Mouse (Mus musculus): ENCODE results near the gene Nkx1-2.

Nkx1-2 gene

DNA sequence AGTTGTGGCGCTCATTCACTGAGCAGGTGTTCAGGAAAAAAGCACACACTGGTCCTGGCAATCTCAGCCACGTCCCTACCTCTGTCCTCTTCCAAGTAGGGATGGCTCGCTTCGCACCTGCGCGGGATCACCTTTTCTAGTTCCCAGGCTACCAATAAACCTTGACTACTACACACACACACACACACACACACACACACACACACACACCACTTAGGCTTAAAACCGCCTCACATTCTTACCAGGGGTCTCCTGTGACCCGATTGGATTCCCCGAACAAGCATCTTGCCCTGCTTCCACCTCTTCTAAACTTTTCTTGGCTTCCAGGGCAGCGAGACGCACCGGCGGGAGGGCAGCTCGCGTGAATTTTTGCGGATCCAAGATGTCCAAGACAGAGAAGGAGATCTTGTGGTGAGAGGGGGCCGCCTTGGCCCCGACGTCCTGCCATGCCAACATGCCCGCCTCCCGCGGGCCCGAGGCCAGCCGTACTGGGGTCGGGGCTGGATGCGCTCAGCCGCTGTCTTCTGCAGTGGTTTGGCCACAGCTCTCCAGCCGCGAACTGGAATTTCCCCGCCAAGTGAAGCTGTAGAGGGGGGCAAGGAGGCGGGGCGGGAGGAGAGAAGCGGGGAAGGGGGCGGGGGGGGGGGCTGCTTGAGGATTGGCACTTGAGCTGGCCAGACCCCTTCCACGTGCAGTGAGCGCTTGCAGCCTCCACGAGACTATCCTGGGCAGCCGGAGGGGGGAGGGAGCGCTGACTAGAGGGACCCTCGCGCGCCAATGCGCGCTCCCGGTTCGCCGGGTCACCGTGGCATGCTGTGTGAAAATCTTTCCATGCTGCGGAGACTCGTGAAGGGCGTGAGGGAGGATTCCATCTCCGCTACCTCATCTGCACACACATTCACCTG is at the start of gene Nkx1-2:
Nkx1-2 (minus strand) TSS at position 567 of the 905 bp plus-strand sequence.
- DNase-seq: peak in 1 of 2 experiments; percentile 7

DNA sequence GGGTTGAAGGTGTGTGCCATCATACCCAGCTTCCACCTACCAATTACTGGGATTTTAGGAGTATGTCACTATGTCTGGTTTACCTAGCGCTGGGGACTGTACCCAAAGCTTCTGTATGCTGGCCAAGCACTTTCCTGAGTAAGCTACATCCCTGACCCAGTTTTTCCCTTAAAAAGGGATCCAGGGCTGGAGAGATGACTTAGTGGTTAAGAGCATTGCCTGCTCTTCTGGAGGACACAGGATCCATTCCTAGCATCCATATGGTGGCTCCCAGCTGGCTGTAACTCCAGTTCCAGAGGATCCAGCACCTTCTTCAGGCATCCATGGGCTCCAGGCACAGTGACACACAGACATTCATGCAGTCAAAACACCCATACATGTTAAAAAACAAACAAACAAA is 47.1 kb upstream of the Nkx1-2 start:
- DNase-seq: no peak

DNA sequence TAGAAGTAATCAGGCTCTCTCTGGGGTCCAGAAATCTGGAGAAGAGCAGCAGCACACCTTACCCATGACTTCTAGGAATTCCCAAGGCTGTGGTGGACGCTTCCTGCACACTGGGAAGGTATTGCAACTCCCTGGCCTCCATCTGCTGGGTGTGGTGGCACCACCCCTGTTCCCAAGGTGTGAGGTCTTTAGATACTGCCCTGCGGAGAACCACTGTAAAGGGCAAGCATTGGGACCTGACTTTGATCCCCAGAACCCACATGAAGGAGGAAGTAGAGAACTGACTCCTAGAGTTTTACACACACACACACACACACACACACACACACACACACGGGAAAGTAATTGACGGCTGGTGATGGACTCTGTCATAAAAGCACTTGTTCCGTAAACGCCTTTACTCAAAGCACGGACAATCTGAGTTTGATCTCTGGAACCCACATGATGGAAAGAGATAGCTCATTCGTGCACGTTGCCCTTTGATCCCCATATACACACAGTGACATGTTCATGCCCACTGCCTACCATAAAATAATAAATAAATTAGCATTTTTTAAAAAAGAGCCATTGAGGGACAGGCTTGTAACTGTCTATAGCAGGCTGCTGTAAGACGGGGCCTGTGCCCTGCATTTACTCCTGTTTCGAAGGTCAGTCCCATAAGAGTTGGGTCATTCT is 45.3 kb upstream of the Nkx1-2 start:
- DNase-seq: no peak

DNA sequence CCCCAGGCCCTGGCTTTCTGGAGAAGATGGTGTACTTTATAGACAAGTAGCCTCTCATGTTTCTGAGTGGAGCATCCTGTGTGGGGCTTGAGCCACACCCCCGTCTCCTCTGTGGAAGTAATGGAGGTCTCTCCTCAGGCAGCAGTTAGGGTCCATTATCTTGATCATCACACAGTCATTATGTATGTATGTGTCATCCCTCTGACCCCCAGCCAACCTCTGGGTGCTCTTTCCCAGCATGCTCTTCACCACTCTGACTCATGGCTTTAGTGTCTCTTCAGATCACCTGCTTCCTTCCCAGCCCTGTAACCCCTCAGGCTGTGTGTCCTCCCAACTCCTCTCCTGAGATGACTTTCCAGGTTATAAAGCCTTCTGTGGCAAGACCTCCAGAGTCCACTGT is 42.2 kb upstream of the Nkx1-2 start:
- no peak for DNase-seq

DNA sequence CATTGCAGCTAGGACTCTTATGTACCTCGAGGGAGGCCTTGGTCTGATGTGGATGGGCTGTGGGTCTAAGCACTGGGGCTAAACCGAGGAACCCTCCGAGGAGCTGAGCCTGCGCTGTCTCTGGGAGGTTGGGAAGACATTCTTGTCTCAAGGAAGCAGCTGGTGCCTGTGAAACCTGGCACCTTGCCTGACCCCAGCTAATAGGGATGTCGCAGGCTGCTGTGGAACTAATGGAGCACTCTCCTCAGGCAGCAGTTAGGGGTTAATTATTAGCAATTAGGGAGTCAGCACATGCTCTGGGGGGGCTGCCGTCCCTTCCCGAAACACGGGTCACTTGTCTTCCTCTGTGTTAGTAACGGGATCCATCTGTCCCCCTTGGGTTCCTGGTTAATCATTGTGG is 41.5 kb upstream of the Nkx1-2 start:
- peak; percentile 73 to 78 for DNase-seq

DNA sequence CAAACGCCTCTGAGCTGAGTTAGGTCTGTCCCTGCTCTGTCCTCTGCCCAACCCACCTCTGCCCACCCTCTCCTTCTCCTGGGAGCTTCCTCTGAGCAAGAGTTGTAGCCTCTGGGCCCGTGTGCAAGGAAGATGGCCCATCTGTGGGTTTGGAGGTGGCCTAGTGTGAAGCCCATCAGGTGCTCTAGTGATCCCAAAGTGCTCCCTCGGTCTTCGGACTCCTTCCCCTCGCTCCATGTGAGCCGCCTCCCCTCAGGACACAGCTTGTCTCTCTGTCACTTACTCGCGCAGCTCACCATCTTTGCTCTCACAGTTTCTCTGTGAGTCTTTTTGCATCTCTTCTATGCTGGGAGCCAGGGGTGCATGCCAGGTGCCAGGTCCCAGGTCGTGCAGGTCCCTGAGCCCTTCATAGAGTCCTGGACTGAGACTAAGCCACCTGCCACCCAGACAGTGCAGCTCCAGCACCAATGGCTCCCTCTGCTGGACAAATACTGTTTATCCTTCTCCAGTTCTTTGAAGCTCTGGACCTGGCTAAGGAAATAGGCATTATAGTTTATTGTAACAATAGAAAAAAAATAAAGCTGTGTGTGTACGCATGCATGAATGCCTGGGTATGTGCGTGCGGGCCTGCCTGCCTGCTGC is 39.1 kb upstream of the Nkx1-2 start:
- peak; percentile 66 to 69 for DNase-seq

- DNase-seq: no peak
Observed at GRCm38 (mm10) chr7:132637292-132637691, 37.9 kb upstream of the Nkx1-2 start.

DNA sequence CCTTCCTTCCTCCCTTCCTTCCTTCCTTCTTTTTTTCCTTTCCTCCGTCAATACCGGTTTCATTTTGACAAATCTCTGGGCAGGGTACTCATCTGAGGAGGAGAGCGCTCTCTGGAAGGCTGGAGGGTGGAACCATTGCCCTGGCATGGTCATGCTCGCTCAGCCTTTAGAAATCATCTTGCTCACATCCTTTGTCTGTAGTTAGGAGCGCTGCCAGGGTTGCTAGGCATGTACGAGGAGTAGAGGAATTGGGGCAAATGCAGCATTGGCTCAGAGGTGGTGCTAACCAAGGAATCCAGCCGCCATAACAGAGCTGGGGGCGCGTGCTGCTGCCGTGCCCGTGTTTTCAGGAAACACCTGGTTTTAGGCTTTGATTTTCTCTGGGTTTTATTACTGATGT is 31.9 kb upstream of the Nkx1-2 start:
- DNase-seq: no peak

- DNase-seq: no peak
Observed at GRCm38 (mm10) chr7:132627448-132627847, 28.0 kb upstream of the Nkx1-2 start.

DNA sequence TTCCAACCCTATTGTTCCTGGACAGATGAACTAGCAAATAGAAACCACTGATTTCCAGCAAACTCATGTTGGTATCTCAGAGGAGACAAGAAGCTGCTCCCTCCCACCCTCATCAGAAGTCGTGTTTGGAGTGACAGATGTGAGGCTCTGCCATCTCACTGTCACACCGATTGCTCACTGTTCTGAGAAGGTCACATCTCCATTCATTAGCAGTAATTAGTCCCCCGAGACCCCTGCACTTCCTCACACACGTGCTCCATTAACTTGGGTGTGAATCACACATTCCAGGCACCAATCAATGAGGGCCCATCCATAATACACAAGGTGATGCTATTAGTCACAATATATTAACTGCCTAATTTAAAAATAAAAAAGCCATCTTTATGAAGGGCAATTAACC is 26.7 kb upstream of the Nkx1-2 start:
- no peak for DNase-seq

DNA sequence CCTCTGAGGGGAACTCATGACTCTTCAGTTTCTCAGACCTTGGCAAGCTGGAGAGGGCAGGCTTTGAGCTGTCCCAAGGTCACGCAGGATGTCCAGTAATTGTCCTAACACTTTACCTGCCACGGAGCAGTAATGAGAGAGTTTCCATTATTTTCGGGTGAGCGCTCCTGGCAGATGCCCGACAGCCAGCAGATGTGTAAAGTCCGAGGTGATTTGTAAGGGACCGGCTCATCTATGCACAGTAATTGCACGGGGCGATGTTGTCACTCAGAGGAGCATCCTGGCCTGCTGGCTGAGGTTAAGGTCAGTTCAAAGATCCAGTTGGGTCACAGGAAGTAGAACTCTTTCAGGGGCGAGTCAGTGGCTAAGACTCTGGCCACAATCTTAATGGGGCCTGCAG is 24.7 kb upstream of the Nkx1-2 start:
- peak; percentile 22 to 39 for DNase-seq

DNA sequence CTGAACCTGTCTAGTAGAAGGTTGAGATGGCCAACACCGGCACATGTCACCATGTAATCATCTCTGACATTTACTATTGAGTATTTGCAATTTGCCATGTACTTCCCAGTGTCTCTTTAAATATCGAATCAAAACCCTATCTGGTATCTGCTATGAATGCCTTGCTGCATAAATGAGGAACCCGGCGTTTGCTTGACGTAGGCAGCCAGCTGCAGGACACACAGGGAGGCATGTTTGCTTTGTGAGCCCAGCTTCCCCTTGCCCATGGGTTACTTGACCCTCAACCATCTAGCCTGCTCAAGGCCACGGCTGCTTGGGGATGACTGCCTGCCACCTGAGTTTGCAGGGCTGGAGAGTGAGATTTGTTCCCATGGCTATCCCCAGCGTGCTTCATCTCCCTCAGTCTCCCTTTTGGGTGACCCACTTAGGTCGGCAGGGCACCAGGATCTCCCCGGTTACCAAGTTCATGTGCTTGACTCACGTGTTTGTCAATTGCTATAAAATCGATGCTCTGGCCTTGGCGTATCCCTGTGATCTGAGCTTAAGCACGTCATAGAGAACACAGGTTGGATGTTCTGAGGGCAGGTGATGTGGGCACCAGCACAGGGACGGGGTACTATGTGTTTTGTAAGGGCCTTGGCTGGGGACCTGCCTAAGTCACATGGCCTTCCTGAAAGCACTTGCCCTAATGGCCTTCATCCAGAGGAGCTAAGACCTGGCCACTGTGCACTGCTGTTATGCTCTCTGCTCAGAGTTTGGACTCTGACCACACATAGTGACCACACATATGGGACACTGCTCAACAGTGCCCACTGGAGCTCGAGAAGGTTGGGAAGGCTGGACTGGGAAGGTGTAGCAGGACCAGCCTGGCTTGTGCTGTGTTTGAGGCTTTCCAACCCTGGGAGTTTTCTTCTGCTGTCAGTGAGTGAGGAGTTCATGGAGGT is 20.8 kb upstream of the Nkx1-2 start:
- peak; percentile 56 to 73 for DNase-seq

- DNase-seq: no peak
Observed at GRCm38 (mm10) chr7:132619549-132619948, 20.1 kb upstream of the Nkx1-2 start.

DNA sequence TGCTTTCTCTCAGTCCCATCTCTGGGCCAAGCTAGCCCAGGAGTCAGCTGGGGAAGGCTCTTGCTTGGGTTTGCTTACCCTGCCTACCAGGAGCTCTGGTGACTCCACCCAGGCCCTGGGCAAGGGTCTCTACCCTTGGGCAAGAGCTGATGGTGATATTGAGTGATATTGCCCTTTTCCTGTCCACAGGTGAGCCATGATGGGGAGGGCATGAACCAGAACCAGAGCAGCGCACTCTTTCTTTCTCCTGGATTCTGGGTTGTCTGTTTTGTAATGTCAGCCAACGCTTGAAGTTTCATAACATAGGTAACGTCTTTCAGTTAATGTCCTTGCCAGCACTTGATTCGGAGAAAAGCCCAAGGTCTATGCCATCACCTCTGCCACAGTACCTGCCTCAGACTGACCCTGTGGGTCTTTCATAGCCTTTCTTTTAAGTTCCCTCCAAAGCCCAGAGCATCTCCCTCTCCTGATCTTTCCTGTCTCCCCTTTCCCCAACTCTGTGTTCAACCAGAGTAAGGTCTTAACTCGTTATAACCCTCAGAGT is 17.7 kb upstream of the Nkx1-2 start:
- no peak for DNase-seq

DNA sequence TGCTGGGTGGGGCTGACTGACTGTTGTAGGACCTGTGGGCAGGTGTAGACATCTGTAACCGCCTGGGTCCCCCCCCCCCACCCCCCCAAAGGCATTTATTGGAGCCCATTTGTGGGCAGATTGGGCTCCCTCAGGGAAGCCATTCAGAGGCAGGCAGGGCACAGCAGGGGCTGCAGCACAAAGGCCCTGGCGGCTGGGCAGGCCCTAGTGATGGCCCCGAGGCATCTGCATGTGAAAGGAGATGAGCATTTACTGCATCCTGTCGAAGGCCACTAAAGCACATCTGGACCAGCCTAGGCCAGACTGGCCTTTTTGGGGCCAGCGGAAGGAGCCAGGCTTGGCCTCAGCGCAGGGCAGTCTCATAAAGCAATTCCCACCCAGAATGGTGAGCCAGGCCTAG is 17.0 kb upstream of the Nkx1-2 start:
- DNase-seq: no peak

DNA sequence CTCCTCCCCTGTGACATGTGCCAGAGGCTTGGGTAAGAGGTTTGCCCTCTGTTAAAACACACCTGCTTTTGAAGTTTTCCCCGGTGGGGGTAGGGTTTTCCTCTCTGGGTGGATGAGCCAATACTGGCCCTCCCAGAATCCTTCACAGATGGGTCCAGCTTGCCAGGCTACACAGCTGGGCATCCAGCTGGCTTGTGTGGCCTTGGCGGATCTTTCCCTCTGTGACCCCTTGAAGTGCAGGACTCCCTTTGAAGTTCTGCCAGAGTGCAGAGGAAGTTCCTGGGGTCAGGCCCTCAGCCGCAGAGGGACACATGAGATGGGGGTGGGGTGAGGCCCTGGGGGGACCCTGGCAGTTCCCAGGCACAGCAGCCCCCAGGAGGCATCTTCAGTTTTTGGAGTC is 15.9 kb upstream of the Nkx1-2 start:
- DNase-seq: no peak

DNA sequence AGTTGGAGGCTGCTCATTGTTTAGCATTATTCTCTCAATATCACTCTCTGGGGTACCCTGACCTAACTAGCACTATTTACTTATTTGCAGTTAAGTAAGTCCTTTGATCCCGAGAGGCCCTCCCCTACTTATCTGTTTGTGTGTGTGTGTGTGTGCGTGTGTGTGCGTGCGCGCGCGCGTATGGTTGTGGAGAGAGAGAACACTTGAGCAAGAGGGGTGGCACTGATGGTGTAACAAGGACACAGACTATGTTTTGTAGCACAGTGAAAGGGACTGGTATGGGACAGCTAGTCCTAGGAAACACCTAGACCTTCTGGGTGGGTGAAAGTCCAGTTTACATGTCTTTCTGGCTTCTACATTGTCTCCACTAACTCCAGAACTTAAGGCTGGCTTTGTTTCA is 12.1 kb upstream of the Nkx1-2 start:
- DNase-seq: no peak

DNA sequence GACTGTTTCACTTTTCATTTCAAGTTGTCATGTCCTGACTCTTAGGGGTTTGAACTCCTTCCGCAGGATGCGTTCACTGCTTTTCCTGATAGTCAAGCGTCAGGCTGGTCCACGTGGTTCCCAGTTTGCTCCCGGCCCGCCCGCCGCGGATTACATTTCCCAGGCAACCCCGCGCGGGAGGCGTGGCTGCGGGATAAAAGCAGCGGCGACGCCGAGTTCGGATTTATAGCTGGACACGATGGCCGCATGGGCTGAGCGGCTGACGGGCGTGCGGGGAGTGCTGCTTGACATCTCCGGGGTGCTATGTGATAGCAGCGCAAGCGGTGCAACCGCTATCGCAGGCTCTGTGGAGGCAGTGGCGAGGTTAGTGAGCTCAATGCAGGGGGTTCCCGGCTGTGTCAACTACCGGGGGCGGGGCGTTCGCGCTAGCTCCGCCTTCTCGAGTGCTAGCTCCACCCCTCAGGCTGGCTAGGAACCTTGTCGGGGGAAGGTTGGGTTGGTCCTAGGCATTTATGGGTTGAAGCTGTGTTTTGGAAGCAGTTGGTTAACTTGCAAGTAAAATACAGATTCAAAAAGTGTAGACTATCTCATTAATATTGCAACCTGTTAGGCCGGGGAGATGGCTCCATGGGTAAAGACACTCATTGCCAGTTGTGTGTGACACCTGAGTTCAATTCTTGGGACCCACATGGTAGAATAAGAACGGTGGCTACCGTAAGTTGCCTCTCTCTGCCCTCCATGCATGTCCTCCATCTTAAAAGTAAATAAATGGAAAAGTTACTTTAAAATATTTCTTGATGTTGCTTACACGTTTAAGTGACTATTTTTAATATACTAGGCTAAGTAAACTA is 11.3 kb upstream of the Nkx1-2 start, which contains the start of gene Lhpp:
Lhpp (plus strand) TSS at position 171 of the 851 bp plus-strand sequence.
- peak; percentile 76 to 89 for DNase-seq

DNA sequence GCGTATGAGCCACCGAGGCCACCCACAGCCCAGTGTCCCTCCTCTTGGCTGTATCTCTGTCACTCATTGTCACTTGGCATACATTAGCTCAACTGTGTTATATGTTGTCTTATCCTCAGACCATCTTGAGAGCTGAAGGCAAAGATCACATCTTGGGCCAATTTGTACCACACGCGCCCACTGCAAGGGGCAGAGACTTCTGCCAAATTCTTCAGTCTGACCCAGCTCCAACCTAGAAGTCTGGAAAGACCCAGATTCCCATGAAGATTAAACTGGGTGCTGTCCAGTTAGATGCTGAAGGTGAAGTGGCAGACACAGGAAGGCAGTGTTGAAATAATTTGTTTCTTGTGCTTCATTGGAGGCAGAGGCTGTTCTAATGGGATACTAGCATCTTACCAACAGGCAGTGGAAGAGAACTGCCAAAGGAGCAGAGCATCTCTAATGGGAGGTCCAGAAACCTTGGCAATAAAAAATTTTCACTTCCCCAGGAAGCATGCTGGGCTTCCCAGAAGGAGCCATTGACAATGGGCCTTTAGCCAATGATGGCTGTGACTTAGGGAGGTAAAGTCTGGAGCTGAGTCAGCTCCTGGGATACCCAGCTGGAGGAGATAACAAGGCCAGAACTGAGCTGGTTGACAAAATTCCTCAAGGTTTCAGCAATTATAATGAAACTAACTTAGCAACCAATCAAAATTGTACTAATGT is 9.0 kb upstream of the Nkx1-2 start:
- no peak for DNase-seq

DNA sequence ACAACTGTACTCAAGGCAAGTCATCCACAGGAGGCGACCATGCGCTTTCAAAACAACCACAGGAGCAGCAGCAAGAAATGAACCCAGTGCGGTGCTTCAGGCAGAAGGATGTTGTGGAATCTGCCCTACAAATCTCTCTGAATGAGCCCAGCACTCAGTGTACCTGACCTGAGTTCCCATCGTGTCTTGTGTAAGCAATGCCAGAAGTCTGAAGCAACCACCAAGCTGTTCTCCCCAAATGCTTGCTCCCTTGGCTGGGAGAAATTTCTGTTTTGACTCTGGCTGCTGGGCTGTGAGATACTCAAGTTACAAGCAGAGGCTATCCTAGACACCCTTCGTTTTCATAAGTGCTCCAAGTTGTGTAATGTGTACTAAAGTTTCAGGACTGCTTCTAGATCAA is 6.3 kb upstream of the Nkx1-2 start:
- DNase-seq: no peak

All from kidney, postnatal 36 days (tissue).